Mouse (Mus musculus) small intestine, adult 2 months (tissue): ENCODE measurements around the gene Gchfr.

Source experiments
- CTCF ChIP-seq: fragments of 200-500 bp; IDR thresholded peaks from 2 replicates; pipeline ENCODE4 v1.5.1; 2012; ENCODE audit warnings: low read depth, mild to moderate bottlenecking, control low read depth, inconsistent platforms, low read length, moderate library complexity, mixed read lengths; ENCODE audit not compliant: insufficient replicate concordance, insufficient read length; ENCODE audit errors: extremely low read depth
- POLR2A ChIP-seq: fragments of 200-500 bp; IDR thresholded peaks from 2 replicates; pipeline ENCODE4 v1.6.1; 2012; ENCODE audit warnings: low read depth, mild to moderate bottlenecking, control low read depth, inconsistent platforms, low read length, moderate library complexity

- no peak for TF ChIP-seq CTCF
- peak; percentile 43 for TF ChIP-seq POLR2A
Observed at GRCm38 (mm10) chr2:119156681-119157572, 10.6 kb upstream of the Gchfr start, which contains the start of gene Rmdn3.
